Mouse (Mus musculus) C2C12 (cell line): ENCODE data around the gene Casp9. TPM values are rescaled to one million over a fixed set of nuclear protein-coding genes. Genes with fewer than 3 reads are reported as not detected.

ENCODE experiments used
- H3K27me3 ChIP-seq: one replicate; pipeline ENCODE4 v1.6.1; 2011; ENCODE audit not compliant: control insufficient read depth, insufficient read depth, insufficient read length
- H3K36me3 ChIP-seq: one replicate; pipeline ENCODE4 v1.6.1; 2011; ENCODE audit not compliant: control insufficient read depth, insufficient read depth
- H3K4me3 ChIP-seq: one replicate; pipeline ENCODE4 v1.5.1; 2011; ENCODE audit warnings: mild to moderate bottlenecking, control low read depth; ENCODE audit not compliant: poor library complexity, insufficient read depth, severe bottlenecking
- H3K79me2 ChIP-seq: one replicate; pipeline ENCODE4 v1.6.1; 2011; ENCODE audit not compliant: control insufficient read depth, insufficient read depth
- H3K79me3 ChIP-seq: one replicate; pipeline ENCODE4 v1.6.1; 2011; ENCODE audit warnings: low read depth, control low read depth
- H3ac ChIP-seq: one replicate; pipeline ENCODE3; 2011; ENCODE audit warnings: low read depth; ENCODE audit not compliant: control insufficient read depth, insufficient read length
- CEBPB ChIP-seq: IDR thresholded peaks from one replicate; pipeline ENCODE4 v1.6.1; 2011; ENCODE audit warnings: low read depth, mild to moderate bottlenecking, control low read depth, moderate library complexity
- CTCF ChIP-seq: IDR thresholded peaks from one replicate; pipeline ENCODE4 v1.5.1; 2011; ENCODE audit not compliant: control insufficient read depth, insufficient read depth, insufficient read length
- FOSL1 ChIP-seq: IDR thresholded peaks from one replicate; pipeline ENCODE4 v1.8.0; 2011; ENCODE audit warnings: mild to moderate bottlenecking, low read length; ENCODE audit not compliant: poor library complexity, insufficient read depth, severe bottlenecking
- MAX ChIP-seq: IDR thresholded peaks from one replicate; pipeline ENCODE4 v1.6.1; 2011; ENCODE audit warnings: mild to moderate bottlenecking, control low read depth
- MYOD1 ChIP-seq: IDR thresholded peaks from one replicate; pipeline ENCODE4 v1.6.1; 2011; ENCODE audit warnings: low read depth; ENCODE audit not compliant: control insufficient read depth, insufficient read length
- MYOG ChIP-seq: IDR thresholded peaks from one replicate; pipeline ENCODE4 v1.6.1; 2011; ENCODE audit not compliant: control insufficient read depth, insufficient read length; ENCODE audit errors: extremely low read depth
- USF1 ChIP-seq: IDR thresholded peaks from one replicate; pipeline ENCODE4 v1.6.1; 2011; ENCODE audit warnings: low read depth, mild to moderate bottlenecking, control low read depth, moderate library complexity
- polyA plus RNA-seq: library from polyadenylated mRNA; unstranded; fragments of >200 nt; fragmentation: generic; extraction: Trizol; gene quantifications from one replicate; pipeline ENCODE4 v1.2.1, GENCODE M21; 2012; ENCODE audit warnings: missing spikeins

Gene Casp9
- polyA plus RNA-seq, 1 experiment, result 17.0 TPM

DNA sequence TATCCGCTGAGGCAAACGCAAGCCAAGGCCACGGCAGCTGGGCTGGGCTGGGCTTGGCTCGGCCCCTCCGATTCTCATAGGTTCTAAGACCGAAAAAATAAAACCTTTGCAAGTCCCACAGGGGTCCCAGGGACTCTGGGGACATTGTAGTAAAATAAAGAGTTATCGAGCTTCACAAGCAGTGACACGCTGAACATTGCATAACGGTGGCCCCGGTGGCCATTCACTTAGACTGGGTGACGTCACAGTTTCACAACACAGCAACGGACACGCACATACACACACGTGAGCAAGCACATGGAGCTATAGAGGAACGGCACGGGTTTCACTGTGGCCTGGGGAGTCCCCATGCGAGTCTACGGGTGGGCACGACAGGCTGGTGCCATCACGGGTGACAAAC is 65.1 kb downstream of the Casp9 start:
- Histone ChIP-seq H3K27me3 (no peaks in the 10 kb centered on the region), H3K79me3 (no peaks in the 10 kb centered on the region), H3K36me3 (peaks cover 4% of the 10 kb centered on the region), H3ac (no peak overlapping the region), H3K79me2 (no peaks in the 10 kb centered on the region), H3K4me3 (no peak overlapping the region)
- TF ChIP-seq MYOG (no peak), CEBPB (no peak), USF1 (no peak), CTCF (no peak)

DNA sequence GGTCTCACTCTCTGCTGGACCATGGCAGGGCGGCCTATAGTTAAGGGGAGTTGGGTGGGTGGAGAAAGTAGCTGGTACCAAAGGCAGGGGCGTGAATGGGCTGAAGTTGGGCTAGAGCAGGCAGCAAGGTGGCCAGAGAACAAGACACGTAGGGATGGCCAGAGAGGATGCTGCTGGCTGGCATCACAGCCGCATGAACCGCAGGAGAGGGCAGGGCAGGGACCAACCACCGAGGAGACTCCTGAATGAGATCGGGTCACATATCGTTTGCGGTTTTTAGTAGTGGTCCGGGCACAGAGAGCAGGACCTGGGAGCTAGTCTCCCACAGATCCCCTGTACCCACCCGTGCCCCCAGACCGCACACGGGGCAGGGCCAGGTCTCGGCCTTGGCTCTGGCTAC is 65.9 kb downstream of the Casp9 start:
- H3K79me3 ChIP-seq, result no peaks in the 10 kb centered on the region
- H3K27me3 ChIP-seq, result no peaks in the 10 kb centered on the region
- no peaks in the 10 kb centered on the region for H3K79me2 ChIP-seq
- peaks cover 7% of the 10 kb centered on the region for H3K36me3 ChIP-seq
- no peak overlapping the region for H3ac ChIP-seq
- TF ChIP-seq MYOG, result no peak
- no peak overlapping the region for H3K4me3 ChIP-seq

DNA sequence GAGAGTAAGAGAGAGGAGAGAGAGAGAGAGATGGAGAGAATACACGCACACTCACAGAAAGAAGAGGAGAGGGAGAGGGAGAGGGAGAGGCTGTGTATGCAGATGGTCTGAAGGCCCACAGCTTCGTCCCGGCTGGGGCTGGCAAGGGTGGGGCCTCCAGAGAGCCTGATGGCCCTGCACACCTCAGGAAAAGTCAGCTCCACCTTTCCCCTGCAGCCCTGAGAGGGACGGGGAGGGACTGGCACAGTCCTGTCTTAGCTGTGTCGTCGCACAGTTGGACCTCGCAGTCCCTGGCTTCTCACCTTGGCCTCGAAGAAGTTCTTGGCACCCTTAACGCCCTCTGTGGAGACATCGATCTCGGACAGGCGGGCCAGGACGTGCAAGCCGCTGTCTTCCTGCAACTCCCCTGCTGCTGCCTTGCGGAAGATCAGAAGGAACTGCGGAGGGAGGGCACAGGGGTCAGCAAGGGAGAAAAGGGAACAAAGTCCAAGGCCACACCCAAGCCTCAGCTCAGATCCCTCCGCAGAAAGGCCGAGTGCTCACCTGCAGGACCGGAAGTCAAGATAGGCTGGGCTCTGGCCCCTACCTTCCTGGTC is 66.9 kb downstream of the Casp9 start:
- H3K79me3 ChIP-seq, result no peaks in the 10 kb centered on the region
- TF ChIP-seq CEBPB, result no peak
- H3K27me3 ChIP-seq, result no peaks in the 10 kb centered on the region
- H3K4me3 ChIP-seq, result no peak overlapping the region
- H3K79me2 ChIP-seq, result no peaks in the 10 kb centered on the region
- no peak overlapping the region for H3ac ChIP-seq
- peaks cover 8% of the 10 kb centered on the region for H3K36me3 ChIP-seq

DNA sequence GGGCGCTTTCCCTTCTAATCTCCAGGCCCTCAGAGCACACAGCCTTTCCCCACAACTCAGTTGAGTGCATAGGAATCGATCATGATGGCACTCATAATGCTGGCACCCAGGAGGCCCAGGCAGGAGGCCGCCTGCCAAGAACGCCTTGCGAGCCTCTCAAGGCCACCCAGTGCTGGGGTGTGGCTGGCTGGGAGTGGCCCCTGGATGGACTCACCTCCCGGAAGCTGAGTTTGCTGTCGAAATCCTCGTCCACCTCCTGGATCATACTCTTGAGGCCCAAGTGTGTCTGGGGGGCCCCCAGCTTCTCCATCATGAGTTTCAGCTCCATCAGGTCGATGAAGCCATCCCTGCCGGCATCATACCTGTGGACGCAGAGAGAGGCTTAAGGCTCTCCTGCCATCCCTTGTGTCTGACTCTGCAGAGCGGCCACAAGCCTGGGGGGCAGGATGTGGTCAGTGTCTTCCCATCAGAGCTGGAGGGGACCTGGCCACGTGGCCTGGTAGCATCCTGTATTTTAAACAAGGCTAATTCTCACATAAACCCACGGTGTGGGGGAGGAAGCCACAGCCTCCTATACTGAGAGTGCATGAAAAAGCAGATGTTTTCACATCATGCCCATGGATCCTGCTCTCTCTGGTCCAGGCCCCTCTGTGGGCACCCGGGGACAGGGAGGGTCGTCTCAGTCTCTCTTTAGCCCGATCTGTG is 68.3 kb downstream of the Casp9 start:
- no peak for TF ChIP-seq USF1
- no peak for TF ChIP-seq MYOD1
- Histone ChIP-seq H3K4me3 (no peak overlapping the region), H3K27me3 (no peaks in the 10 kb centered on the region), H3K79me2 (no peaks in the 10 kb centered on the region), H3K79me3 (no peaks in the 10 kb centered on the region), H3ac (no peak overlapping the region), H3K36me3 (peaks cover 12% of the 10 kb centered on the region)

DNA sequence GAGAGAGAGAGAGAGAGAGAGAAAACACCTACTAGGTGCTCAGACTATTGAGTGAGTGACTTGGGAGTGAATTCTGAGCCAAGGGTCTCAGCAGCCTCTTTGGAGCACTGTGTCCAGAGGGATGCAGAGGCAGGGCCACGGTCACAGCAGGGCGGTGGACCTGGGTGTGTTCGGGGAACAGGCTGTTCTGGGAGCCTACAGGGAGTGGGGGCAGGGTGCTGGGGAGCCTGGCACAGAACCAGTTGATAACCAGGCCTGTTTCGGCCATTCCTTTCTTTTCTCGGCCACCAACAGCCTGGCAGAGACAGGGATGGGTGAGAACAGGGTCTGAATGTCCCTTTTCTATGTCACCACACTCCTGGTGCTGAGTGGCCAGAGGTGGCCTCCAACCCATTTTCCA is 69.5 kb downstream of the Casp9 start:
- no peak overlapping the region for H3K4me3 ChIP-seq
- H3K27me3 ChIP-seq, result no peaks in the 10 kb centered on the region
- no peak overlapping the region for H3ac ChIP-seq
- H3K79me3 ChIP-seq, result no peaks in the 10 kb centered on the region
- TF ChIP-seq USF1 (no peak), CTCF (no peak), MYOG (no peak), MYOD1 (no peak), CEBPB (no peak), MAX (no peak)
- H3K36me3 ChIP-seq, result peaks cover 12% of the 10 kb centered on the region
- H3K79me2 ChIP-seq, result no peaks in the 10 kb centered on the region

DNA sequence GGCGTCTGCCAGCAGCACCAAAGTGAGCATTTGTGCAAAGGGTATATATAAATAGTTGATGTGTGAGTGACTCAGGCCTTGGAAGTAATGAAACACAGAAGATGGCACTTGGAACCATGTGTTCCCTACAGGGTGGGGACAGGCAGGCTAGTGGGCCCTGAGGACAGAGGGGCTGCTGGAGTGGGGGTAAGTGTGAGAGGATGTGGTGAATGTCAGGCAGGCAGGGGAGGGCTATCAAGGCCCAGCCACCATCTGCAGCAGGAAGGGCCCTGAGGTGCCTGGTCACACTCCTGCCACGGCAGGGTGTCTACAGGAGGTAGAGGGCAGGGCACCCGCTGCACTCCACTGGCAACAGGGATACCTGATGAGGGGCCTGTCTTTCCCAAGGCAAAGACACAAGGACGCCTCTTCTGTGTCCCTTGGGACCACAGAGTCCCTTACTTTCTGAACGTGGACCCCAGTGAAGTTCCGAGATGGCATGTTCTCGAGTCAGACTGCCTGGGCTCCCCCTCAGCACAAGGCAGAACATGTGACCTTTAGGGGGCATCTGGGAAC is 70.4 kb downstream of the Casp9 start:
- H3K4me3 ChIP-seq, result no peak overlapping the region
- no peaks in the 10 kb centered on the region for H3K27me3 ChIP-seq
- H3K79me2 ChIP-seq, result no peaks in the 10 kb centered on the region
- H3K36me3 ChIP-seq, result peaks cover 12% of the 10 kb centered on the region
- TF ChIP-seq MYOG, result no peak
- TF ChIP-seq CEBPB, result no peak
- TF ChIP-seq MYOD1, result no peak
- no peak for TF ChIP-seq MAX
- TF ChIP-seq USF1, result no peak
- TF ChIP-seq FOSL1, result no peak
- TF ChIP-seq CTCF, result no peak
- no peaks in the 10 kb centered on the region for H3K79me3 ChIP-seq
- no peak overlapping the region for H3ac ChIP-seq

DNA sequence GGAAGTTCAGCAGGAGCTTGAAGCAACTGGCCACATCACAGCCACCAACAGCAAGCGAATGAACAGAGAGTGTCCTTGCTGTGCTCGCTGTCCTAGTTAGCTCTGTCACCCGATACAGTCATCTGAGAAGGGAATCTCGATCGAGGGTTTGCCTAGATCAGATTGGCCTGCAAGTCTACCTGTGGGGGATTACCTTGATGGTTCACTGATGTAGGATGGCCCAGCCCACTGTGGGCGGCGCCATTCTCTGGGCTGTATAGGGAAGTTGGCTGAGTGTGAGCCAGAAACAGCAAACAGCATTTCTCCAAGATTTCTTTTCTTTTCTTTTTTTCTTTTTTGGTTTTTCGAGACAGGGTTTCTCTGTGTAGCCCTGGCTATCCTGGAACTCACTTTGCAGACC is 71.1 kb downstream of the Casp9 start:
- Histone ChIP-seq H3K79me3 (no peaks in the 10 kb centered on the region), H3K79me2 (no peaks in the 10 kb centered on the region), H3K4me3 (no peak overlapping the region), H3K27me3 (no peaks in the 10 kb centered on the region), H3ac (no peak overlapping the region), H3K36me3 (peaks cover 12% of the 10 kb centered on the region)
- TF ChIP-seq CEBPB, result no peak
- no peak for TF ChIP-seq CTCF
- no peak for TF ChIP-seq MAX
- no peak for TF ChIP-seq USF1
- no peak for TF ChIP-seq MYOD1
- TF ChIP-seq MYOG, result no peak
- no peak for TF ChIP-seq FOSL1
